Mouse (Mus musculus): Measurements from ENCODE around the gene Mbnl1.

GRCm38 (mm10) chr3:60504775-60505430 is 32.3 kb downstream of the Mbnl1 start:
- TF ChIP-seq CTCF (IDR thresholded peaks at IDR 0.05; ENCODE audit: low read depth, low read length) (no peak), POLR2A (IDR thresholded peaks at IDR 0.05; ENCODE audit: borderline replicate concordance, low read depth, low read length) (no peak)

Measured in bone marrow macrophage, adult 2 months (primary cell).